Mouse (Mus musculus): ENCODE measurements around the gene Rpl32. TPM values are rescaled to one million over a fixed set of nuclear protein-coding genes. Genes with fewer than 3 reads are reported as not detected.

Rpl32 gene
- total and polyA plus RNA-seq, 3 experiments = 4,514 to 5,400 TPM; not detected in 1

- DNase-seq (ENCODE audit: low read depth, low spot score) = no peak
- H3K4me1 ChIP-seq (ENCODE audit: control insufficient read depth in 1 of 2, insufficient read depth in 2 of 2, low read length in 2 of 2) = no peaks in the 10 kb centered on the region
- no peaks in the 10 kb centered on the region for H3K9me3 ChIP-seq (replicated peaks; ENCODE audit: insufficient read depth, low read length)
- H3K4me3 ChIP-seq (ENCODE audit: control insufficient read depth in 1 of 2, insufficient read depth in 1 of 2, low read depth in 2 of 2, low read length in 2 of 2) = no peak overlapping the region
- no peaks in the 10 kb centered on the region for H3K36me3 ChIP-seq (ENCODE audit: control insufficient read depth in 1 of 2, insufficient read depth in 2 of 2, low read length in 2 of 2)
- no peaks in the 10 kb centered on the region for H3K27me3 ChIP-seq (ENCODE audit: control insufficient read depth in 1 of 2, insufficient read depth in 2 of 2, low read length in 2 of 2)
- no peak overlapping the region for H3K9ac ChIP-seq (ENCODE audit: control insufficient read depth, low read depth, low read length, poor library complexity, severe bottlenecking)
- H3K79me2 ChIP-seq (ENCODE audit: control insufficient read depth, insufficient read depth, low read length, poor library complexity) = no peaks in the 10 kb centered on the region
- H3K27ac ChIP-seq (ENCODE audit: control insufficient read depth, low read depth, low read length) = no peak overlapping the region
- no peak for TF ChIP-seq POLR2AphosphoS5 (IDR thresholded peaks at IDR 0.05; ENCODE audit: borderline replicate concordance, low read depth, low read length)
- TF ChIP-seq POLR2A (IDR thresholded peaks at IDR 0.05; ENCODE audit: control insufficient read depth in 1 of 2, insufficient read depth in 1 of 2, low read depth in 1 of 2, low read length in 2 of 2, poor library complexity in 1 of 2) = no peak
- TF ChIP-seq USF2 (IDR thresholded peaks at IDR 0.05; ENCODE audit: borderline replicate concordance in 1 of 2, insufficient read depth in 1 of 2, low read depth in 1 of 2, low read length in 2 of 2) = no peak
- no peak for TF ChIP-seq NELFE (IDR thresholded peaks at IDR 0.05; ENCODE audit: low read depth, low read length)
- no peak for TF ChIP-seq CHD2 (IDR thresholded peaks at IDR 0.05; ENCODE audit: low read length)
- no peak for TF ChIP-seq ELF1 (IDR thresholded peaks at IDR 0.05; ENCODE audit: low read depth, low read length)
- no peak for TF ChIP-seq EP300 (IDR thresholded peaks at IDR 0.05; ENCODE audit: low read depth in 1 of 2, low read length in 2 of 2)
These were observed 16.5 kb downstream of the Rpl32 start for GRCm38 (mm10) chr6:115791842-115792686.

- Histone ChIP-seq H3K79me2 (ENCODE audit: control insufficient read depth, insufficient read depth, low read length, poor library complexity) (no peaks in the 10 kb centered on the region), H3K27me3 (ENCODE audit: control insufficient read depth in 1 of 2, insufficient read depth in 2 of 2, low read length in 2 of 2) (no peaks in the 10 kb centered on the region), H3K9ac (ENCODE audit: control insufficient read depth, low read depth, low read length, poor library complexity, severe bottlenecking) (no peak overlapping the region), H3K27ac (ENCODE audit: control insufficient read depth, low read depth, low read length) (no peak overlapping the region), H3K9me3 (replicated peaks; ENCODE audit: insufficient read depth, low read length) (no peaks in the 10 kb centered on the region), H3K4me3 (ENCODE audit: control insufficient read depth in 1 of 2, insufficient read depth in 1 of 2, low read depth in 2 of 2, low read length in 2 of 2) (no peak overlapping the region), H3K36me3 (ENCODE audit: control insufficient read depth in 1 of 2, insufficient read depth in 2 of 2, low read length in 2 of 2) (no peaks in the 10 kb centered on the region), H3K4me1 (ENCODE audit: control insufficient read depth in 1 of 2, insufficient read depth in 2 of 2, low read length in 2 of 2) (no peaks in the 10 kb centered on the region)
- TF ChIP-seq MYC (IDR thresholded peaks at IDR 0.05; ENCODE audit: low read depth, low read length) (no peak), CHD2 (IDR thresholded peaks at IDR 0.05; ENCODE audit: low read length) (no peak), TBP (IDR thresholded peaks at IDR 0.05; ENCODE audit: low read depth, low read length) (no peak), TAL1 (IDR thresholded peaks at IDR 0.05; ENCODE audit: low read length) (no peak)
- DNase-seq (ENCODE audit: low read depth, low spot score) = no peak
These were observed 17.5 kb downstream of the Rpl32 start for GRCm38 (mm10) chr6:115791016-115791415.

GRCm38 (mm10) chr6:115782781-115783180 is 25.8 kb downstream of the Rpl32 start:
- no peaks in the 10 kb centered on the region for H3K36me3 ChIP-seq (ENCODE audit: control insufficient read depth in 1 of 2, insufficient read depth in 2 of 2, low read length in 2 of 2)
- H3K4me3 ChIP-seq (ENCODE audit: control insufficient read depth in 1 of 2, insufficient read depth in 1 of 2, low read depth in 2 of 2, low read length in 2 of 2) = no peak overlapping the region
- no peaks in the 10 kb centered on the region for H3K27me3 ChIP-seq (ENCODE audit: control insufficient read depth in 1 of 2, insufficient read depth in 2 of 2, low read length in 2 of 2)
- H3K9me3 ChIP-seq (replicated peaks; ENCODE audit: insufficient read depth, low read length) = no peaks in the 10 kb centered on the region
- TF ChIP-seq MAZ (IDR thresholded peaks at IDR 0.05; ENCODE audit: low read depth, low read length) = no peak
- TF ChIP-seq MEF2A (IDR thresholded peaks at IDR 0.05; ENCODE audit: extremely low read depth, insufficient replicate concordance, low read depth, low read length, poor library complexity, severe bottlenecking) = no peak
- TF ChIP-seq POLR2AphosphoS5 (IDR thresholded peaks at IDR 0.05; ENCODE audit: borderline replicate concordance, low read depth, low read length) = no peak
- no peak for TF ChIP-seq TBP (IDR thresholded peaks at IDR 0.05; ENCODE audit: low read depth, low read length)
- TF ChIP-seq POLR2AphosphoS2 (IDR thresholded peaks at IDR 0.05; ENCODE audit: low read length) = no peak
- no peak for TF ChIP-seq CHD2 (IDR thresholded peaks at IDR 0.05; ENCODE audit: low read length)
- no peak for TF ChIP-seq RCOR1 (IDR thresholded peaks at IDR 0.05; ENCODE audit: low read depth, low read length)
- TF ChIP-seq TAL1 (IDR thresholded peaks at IDR 0.05; ENCODE audit: low read length) = no peak
- TF ChIP-seq RAD21 (IDR thresholded peaks at IDR 0.05; ENCODE audit: low read depth, low read length) = no peak
- TF ChIP-seq CTCF (IDR thresholded peaks at IDR 0.05 in 2 of 3, conservative IDR thresholded peaks at IDR 0.05 in 1 of 3; ENCODE audit: control insufficient read depth in 1 of 3, insufficient read depth in 1 of 3, low read depth in 2 of 3, low read length in 3 of 3, poor library complexity in 1 of 3, severe bottlenecking in 1 of 3) = no peak
- TF ChIP-seq ZKSCAN1 (IDR thresholded peaks at IDR 0.05; ENCODE audit: low read depth, low read length) = no peak
- TF ChIP-seq MYC (IDR thresholded peaks at IDR 0.05; ENCODE audit: low read depth, low read length) = no peak
- no peak for TF ChIP-seq ZMIZ1 (IDR thresholded peaks at IDR 0.05; ENCODE audit: low read depth, low read length)
- TF ChIP-seq POLR2A (IDR thresholded peaks at IDR 0.05; ENCODE audit: control insufficient read depth in 1 of 2, insufficient read depth in 1 of 2, low read depth in 1 of 2, low read length in 2 of 2, poor library complexity in 1 of 2) = no peak
- no peak for TF ChIP-seq TCF12 (IDR thresholded peaks at IDR 0.05; ENCODE audit: low read depth, low read length)
- TF ChIP-seq NRF1 (IDR thresholded peaks at IDR 0.05; ENCODE audit: insufficient read depth, low read depth, low read length, poor library complexity, severe bottlenecking) = no peak
- TF ChIP-seq ELF1 (IDR thresholded peaks at IDR 0.05; ENCODE audit: low read depth, low read length) = no peak
- no peak for TF ChIP-seq ZC3H11A (IDR thresholded peaks at IDR 0.05; ENCODE audit: low read depth, low read length)
- no peak for TF ChIP-seq SIN3A (IDR thresholded peaks at IDR 0.05; ENCODE audit: low read length)
- no peak for TF ChIP-seq CHD1 (IDR thresholded peaks at IDR 0.05; ENCODE audit: low read depth, low read length)
- no peaks in the 10 kb centered on the region for H3K4me1 ChIP-seq (ENCODE audit: control insufficient read depth in 1 of 2, insufficient read depth in 2 of 2, low read length in 2 of 2)
- no peak for DNase-seq (ENCODE audit: low read depth, low spot score)
- H3K9ac ChIP-seq (ENCODE audit: control insufficient read depth, low read depth, low read length, poor library complexity, severe bottlenecking) = no peak overlapping the region
- H3K79me2 ChIP-seq (ENCODE audit: control insufficient read depth, insufficient read depth, low read length, poor library complexity) = no peaks in the 10 kb centered on the region
- H3K27ac ChIP-seq (ENCODE audit: control insufficient read depth, low read depth, low read length) = no peak overlapping the region

Data from MEL (cell line).